Mouse (Mus musculus): ENCODE data around the gene Gjc1.

Gene Gjc1

GRCm38 (mm10) chr11:102773713-102774611 lies 45.5 kb downstream of the Gjc1 start:
- in situ Hi-C loops (cut with MboI, MseI), result no loop called here

DNA sequence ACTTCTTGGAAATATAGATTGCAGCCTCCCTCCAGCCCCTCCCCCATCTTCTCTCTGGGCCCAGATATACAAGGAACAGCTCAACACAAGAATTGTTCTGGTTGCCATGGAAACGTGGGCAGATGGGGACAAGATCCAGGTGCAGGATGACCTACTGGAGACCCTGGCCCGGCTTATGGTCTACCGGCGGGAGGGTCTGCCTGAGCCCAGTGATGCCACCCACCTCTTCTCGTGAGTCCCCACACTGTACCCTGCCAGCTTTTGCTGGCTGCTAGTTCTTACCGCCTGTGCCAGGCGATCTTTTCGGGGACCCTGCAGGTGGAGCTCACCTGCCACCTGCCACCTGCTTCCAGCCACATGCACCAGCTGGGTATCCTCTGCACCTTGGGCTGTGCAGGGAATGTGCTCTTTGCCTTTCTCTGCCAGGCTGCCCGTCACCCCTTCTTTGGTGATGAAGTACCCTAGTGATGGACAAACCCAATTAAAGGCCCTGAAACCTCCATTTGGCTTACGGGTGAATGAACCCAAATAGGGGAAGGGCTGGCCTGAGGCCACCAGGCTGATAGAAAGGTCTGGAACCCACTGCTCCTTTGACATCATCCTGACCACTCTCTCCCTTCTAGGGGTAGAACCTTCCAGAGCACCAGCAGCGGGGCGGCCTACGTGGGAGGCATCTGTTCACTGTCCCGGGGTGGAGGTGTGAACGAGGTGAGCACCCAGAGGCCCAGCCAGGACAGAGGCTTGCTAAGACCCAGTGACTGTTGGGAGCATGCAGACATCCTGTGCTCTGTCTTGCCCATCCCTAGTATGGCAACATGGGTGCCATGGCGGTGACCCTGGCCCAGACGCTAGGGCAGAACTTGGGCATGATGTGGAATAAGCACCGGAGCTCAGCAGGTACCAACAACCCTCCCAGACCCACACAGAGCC lies 46.5 kb downstream of the Gjc1 start:
- in situ Hi-C loops (cut with MboI, MseI), result no loop called here

- in situ Hi-C loops (cut with MboI, MseI), result no loop called here
Measured at GRCm38 (mm10) chr11:102771916-102772714, 47.4 kb downstream of the Gjc1 start.

GRCm38 (mm10) chr11:102770662-102771435 lies 48.7 kb downstream of the Gjc1 start:
- in situ Hi-C loops (cut with MboI, MseI), result no loop called here

DNA sequence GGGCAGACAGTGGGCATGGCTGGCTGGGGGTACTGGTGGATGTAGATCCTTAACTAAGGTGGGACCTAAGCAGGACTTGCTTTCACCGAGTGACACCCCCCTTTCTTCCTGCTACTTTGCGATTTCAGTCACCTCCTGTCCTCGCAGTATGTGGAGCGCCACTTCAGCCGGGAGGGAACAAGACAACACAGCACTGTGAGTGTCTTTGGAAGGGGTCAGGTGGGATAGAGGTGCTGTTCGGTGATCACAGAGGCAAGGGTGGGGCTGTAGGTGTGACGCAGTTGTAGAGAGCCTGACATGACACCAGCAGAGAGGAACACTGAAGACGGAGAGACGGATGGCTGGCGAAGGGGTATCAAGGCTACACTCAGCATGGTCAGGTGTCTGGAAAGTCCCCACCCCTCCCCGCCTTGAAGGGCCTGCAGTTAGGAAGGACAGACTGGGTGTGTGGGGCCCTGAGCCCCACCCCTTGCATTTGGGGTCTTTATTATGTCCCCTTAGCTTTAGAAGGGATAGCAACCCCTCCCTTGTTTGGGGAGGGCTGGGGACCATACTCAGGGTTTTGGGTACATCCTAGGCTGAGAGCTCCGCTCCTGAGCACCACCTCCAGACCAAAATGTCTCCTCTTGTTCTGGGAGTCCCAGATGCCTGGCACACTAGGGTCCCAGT lies 49.4 kb downstream of the Gjc1 start:
- in situ Hi-C loops (cut with MboI, MseI), result no loop called here

DNA sequence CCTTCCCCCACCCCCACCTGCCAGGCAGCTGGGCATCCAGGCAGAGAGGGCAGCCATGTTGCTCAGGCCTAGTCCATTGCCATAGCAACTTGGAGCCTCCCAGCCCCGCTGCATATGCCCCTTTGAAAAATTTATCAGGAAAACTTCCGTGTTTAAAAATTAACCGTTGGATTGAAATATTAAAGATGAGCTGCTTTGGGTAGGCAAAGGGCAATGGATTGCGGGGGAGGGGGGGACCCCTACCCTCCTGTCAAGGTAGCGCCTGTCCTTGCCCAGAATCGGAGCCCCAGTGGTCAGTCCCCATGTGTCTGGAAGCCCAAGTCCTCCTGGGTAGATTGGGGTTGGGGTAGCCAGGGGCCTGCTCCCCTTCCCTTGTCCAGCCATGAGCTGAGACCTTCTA lies 50.4 kb downstream of the Gjc1 start:
- in situ Hi-C loops (cut with MboI, MseI), result no loop called here

DNA sequence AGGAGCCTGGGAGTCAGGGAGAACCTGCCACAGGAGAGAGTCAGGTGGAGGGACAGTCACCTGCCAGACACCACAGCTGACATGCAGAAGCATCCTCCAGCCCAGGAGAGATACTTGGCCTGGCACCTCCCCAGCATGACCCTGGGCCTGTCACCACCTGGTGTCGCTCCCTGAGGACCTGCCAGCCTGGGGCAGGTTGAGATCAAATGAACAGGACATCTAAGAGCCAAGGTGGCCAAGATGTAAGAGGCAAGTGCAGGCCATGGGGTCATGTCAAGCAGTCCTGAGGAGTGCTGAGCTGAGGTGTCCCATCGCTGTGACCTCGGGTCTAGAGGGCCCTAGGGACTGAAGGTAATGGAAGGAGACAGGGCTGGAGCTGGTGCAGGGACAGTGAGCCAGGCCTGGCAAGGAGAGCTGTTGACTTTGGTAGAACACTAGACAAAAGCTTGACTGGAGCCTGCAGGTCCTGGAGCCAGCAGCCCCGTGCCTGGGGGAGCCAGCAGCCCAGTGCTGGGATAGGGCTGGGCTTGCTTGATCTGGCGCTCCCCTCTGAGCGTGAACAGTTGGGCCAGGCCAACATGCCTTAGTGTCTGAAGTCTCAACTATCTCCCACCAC lies 52.3 kb downstream of the Gjc1 start:
- in situ Hi-C loops (cut with MboI, MseI), result no loop called here

- in situ Hi-C loops (cut with MboI, MseI), result no loop called here
Measured at GRCm38 (mm10) chr11:102765416-102765815, 54.1 kb downstream of the Gjc1 start.

DNA sequence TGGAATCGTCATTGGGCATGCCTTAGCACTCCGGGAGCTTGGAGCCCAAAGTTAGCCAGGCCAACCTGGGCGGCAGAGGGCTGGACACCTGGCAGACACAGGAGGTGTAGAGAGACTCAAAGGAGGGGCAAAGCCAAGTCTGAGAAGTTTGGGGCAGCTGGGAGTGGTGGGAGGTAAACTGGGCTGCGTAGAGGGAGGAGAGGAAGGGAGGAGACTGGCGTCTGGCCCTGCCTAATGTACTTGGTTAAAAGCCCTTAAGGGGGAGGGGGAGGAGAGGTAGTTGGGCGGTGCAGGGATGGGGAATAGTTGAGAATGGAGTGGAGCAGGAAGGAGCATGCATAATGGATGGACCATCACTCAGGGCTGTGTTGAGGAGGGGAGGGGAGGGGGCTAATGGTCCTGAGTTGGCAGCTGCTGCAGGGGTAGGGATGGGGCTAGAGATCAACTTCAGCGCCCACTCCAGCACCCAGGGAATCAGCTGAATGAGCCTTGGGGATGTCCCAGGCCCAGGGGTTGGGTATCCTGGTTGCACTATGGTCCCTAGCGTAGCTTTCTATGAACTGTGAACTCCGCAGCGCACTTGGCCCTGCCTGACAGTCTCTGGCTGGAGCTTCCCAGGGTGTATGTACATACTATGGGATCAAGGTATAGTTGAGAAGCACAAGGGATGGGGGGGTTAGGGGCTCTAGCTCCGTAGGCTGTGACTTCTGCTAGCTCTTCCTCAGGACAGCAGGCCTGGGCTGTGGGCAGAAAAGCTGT lies 56.3 kb downstream of the Gjc1 start:
- in situ Hi-C loops (cut with MboI, MseI), result no loop called here

DNA sequence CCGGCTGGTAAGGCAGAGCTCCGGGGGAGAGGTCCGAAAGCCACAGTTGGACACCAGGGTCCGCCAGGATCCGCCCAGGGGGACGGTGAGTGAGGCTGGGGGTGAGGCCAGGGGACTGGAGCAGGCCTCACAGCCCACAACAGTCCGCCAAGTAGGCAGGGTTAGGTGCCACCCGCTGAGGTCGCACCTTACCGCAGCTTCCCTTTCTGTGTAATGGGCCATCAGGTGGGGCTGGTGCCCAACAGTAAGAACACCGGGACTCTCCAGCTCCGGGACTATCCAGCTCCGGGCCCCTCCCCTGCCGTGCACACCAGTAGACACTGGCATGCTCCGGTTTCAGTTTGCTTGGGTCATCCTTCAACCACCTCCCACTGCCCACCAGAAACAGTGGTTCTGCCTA lies 57.3 kb downstream of the Gjc1 start:
- in situ Hi-C loops (cut with MboI, MseI), result no loop called here

GRCm38 (mm10) chr11:102761309-102762210 lies 57.9 kb downstream of the Gjc1 start, which contains the start of gene Adam11:
Gene Adam11 (plus strand): TSS chr11:102761439.
- in situ Hi-C loops (cut with MboI, MseI), result no loop called here

- in situ Hi-C loops (cut with MboI, MseI), result no loop called here
Measured at GRCm38 (mm10) chr11:102760805-102761308, 58.6 kb downstream of the Gjc1 start.

DNA sequence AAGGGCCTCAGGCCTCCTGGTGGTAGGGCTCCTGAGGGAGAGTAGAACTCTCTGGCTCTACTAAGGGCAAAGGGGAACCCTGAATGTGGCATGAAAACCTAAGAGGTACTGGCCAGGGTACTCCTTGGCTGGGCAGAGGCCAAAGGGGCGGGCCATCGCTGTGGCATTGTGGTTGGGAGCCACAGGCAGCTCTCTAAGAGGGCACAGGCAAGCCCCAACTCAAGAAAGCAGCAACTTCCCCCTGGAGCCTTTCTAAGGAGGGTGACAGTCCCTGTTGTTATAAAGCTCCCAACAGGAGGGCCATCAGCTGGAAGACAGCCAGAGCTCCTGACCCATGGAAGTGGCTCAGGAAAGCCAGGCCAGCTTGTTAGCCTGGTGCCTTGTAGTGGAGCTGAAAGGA lies 60.5 kb downstream of the Gjc1 start:
- in situ Hi-C loops (cut with MboI, MseI), result no loop called here

DNA sequence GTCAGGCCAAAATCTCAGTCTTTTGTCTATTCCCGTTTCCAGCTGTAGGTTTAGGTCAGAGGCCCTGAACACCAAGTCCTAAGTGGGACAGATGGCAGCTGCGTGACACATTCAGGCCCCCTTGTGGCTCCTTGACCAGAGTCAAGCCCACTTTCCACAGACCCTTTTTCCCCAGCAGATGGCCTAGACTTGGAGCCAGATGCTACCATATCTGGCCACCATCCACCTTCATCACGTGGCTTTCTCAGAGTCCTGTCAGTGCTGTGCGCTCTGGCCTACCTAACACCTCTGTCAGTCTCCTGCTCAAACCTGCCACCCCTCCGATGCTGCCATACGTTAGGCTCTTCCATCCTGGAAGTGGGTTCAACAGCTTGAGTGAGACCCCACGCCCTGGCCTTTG lies 64.1 kb downstream of the Gjc1 start:
- in situ Hi-C loops (cut with MboI, MseI), result no loop called here

GRCm38 (mm10) chr11:102754416-102754815 lies 65.1 kb downstream of the Gjc1 start:
- in situ Hi-C loops (cut with MboI, MseI), result no loop called here

GRCm38 (mm10) chr11:102753591-102754324 lies 65.7 kb downstream of the Gjc1 start:
- in situ Hi-C loops (cut with MboI, MseI), result no loop called here

Measured in T-helper 17 cell (primary cell).